Mouse (Mus musculus): Measurements from ENCODE around the gene Gse1. TPM values are rescaled to one million over a fixed set of nuclear protein-coding genes. Genes with fewer than 3 reads are reported as not detected.

Gse1 gene
- total and polyA plus RNA-seq, 2 experiments from 2014 or later, result 15.9 to 48.2 TPM

DNA sequence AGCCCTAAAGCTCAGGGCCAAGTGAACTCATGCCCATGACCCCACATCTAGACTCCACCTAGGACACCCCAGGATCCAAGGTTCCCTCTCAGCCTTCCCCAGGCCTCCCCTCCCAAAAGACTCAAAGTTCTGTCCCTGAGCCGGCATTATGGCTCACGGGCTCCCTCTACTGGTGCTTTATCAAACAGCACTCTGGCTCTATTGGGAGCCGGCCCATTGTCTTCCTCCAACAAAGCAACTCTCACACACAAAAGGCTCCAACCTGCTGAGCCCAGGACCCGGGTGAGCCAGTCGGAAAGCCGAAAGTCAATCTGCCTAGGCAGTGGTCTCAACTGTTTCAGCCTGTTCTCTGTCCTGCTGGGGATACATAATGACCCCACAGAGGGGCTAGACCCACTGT lies 389.9 kb downstream of the Gse1 start:
- Histone ChIP-seq H3K4me2 (ENCODE audit: low read depth) (no peak overlapping the region), H3K27me3 (ENCODE audit: insufficient read depth, low read length) (no peaks in the 10 kb centered on the region), H3K36me3 (ENCODE audit: insufficient read depth) (no peaks in the 10 kb centered on the region), H3K27ac (ENCODE audit: low read depth, low read length) (no peak overlapping the region), H3K4me1 (ENCODE audit: insufficient read depth) (0 out of 2 replicates have a peak, but pooled peaks cover 4% of the 10 kb centered on the region), H3K9me3 (ENCODE audit: low read length) (no peaks in the 10 kb centered on the region), H3K4me3 (ENCODE audit: low read depth, low read length) (no peak overlapping the region), H3K9ac (no peak overlapping the region)
- TF ChIP-seq CTCF (IDR thresholded peaks at IDR 0.05; ENCODE audit: low read depth), result peak; percentile 93
- ATAC-seq (peak; percentile 70), DNase-seq (peak; percentile 89)
- WGBS, result 0% methylated on average over 6 of the region's 6 CpGs

DNA sequence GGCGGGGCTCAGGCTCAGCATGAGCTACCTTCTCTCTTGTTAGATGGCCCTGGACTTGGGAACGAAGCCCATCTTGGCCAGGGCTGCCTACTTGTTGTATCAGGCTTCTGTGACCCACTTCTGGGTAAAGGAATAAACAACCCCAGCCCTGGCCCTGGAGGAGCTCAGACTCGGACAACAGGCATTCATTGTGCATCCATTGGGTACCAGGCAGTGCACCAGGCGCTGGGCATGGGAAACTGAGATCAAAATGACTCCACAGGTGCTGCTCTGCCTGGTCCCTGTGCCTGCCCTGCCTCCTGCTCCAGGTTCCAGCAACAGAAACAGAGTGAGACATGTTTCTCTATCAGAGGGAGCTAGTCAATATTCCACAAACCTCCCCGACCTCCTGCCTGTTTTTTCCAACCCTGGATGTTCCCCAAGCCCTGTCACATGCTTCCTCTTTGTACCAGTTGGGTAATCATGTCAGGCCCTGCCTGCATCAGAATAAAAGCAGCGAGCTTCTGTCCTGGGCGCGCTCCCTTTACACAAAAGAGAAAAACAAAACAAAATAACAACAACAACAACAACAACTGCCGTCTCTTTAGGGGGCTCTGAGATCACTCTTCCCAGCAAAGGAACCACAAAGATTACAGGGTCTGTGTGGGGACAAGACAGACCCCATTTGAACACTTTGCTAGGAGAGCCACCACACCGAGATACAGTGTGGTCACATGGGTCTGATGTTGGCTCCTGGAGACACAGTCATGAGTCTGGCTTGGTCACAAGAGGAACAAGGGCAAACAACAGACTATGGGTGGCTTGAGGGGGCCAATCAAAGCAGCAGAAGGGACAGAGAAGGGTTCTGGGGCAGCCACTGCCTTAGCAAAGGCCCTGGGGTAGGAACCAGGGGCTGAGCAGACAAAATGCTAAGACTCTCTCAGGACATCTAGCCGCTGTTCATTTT lies 391.3 kb downstream of the Gse1 start:
- H3K4me3 ChIP-seq (ENCODE audit: low read depth, low read length), result no peak overlapping the region
- DNase-seq (no peak), ATAC-seq (no peak)
- no peak overlapping the region for H3K9ac ChIP-seq
- H3K36me3 ChIP-seq (ENCODE audit: insufficient read depth), result no peaks in the 10 kb centered on the region
- 62% methylated on average over 11 of the region's 11 CpGs for WGBS
- H3K27me3 ChIP-seq (ENCODE audit: insufficient read depth, low read length), result no peaks in the 10 kb centered on the region
- 0 out of 2 replicates have a peak, but pooled peaks cover 4% of the 10 kb centered on the region for H3K4me1 ChIP-seq (ENCODE audit: insufficient read depth)
- TF ChIP-seq CTCF (IDR thresholded peaks at IDR 0.05; ENCODE audit: low read depth), result no peak
- H3K4me2 ChIP-seq (ENCODE audit: low read depth), result no peak overlapping the region
- no peaks in the 10 kb centered on the region for H3K9me3 ChIP-seq (ENCODE audit: low read length)
- H3K27ac ChIP-seq (ENCODE audit: low read depth, low read length), result no peak overlapping the region

DNA sequence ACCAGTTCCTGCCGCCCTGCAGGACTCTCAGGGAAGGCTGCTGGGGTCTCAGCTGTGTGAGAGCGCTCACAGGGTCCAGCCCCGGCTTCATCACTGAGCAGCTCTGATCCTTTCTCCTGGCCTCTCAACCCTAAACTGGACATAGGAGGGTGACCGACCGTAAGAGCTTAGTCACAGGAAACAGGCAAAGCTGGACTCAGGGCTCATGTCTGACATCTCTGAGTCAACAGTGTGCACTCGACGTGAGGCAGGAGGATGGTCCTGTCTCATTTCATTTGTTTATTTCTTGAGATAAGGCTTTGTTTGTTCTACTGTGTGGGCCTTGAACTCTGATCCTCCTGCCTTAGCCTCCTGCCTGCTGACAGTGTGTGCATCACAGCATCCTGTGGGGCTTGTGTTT lies 392.2 kb downstream of the Gse1 start:
- no peak for ATAC-seq
- DNase-seq, result no peak
- Histone ChIP-seq H3K4me1 (ENCODE audit: insufficient read depth) (0 out of 2 replicates have a peak, but pooled peaks cover 4% of the 10 kb centered on the region), H3K27ac (ENCODE audit: low read depth, low read length) (no peak overlapping the region), H3K27me3 (ENCODE audit: insufficient read depth, low read length) (no peaks in the 10 kb centered on the region), H3K9me3 (ENCODE audit: low read length) (no peaks in the 10 kb centered on the region), H3K4me3 (ENCODE audit: low read depth, low read length) (no peak overlapping the region), H3K9ac (no peak overlapping the region), H3K4me2 (ENCODE audit: low read depth) (no peak overlapping the region), H3K36me3 (ENCODE audit: insufficient read depth) (no peaks in the 10 kb centered on the region)
- 57% methylated on average over 7 of the region's 7 CpGs for WGBS
- TF ChIP-seq CTCF (IDR thresholded peaks at IDR 0.05; ENCODE audit: low read depth), result no peak

DNA sequence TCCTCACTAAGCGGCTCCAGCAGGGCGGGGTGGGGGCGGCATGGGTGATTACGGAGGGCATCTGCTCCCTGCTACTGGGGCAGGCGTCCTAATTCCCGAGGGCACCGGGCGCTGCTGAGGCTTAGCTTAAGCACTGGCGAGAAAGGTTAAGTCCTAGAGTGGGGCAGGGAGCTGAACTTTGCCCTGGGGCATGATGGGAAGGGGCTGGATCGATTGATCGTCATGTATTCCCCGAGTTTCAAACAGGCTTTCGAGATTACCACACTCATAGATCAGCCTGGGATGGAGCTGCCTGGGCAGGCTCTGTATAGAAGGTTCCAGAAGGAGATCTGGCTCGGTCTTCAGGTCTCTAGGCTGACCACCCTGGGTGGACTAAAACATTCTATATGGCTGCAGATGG lies 393.9 kb downstream of the Gse1 start:
- ATAC-seq, result no peak
- Histone ChIP-seq H3K27ac (ENCODE audit: low read depth, low read length) (no peak overlapping the region; the same call in 1 of the 2 replicates), H3K27me3 (ENCODE audit: insufficient read depth, low read length) (no peaks in the 10 kb centered on the region), H3K9me3 (ENCODE audit: low read length) (no peaks in the 10 kb centered on the region), H3K4me2 (ENCODE audit: low read depth) (no peak overlapping the region), H3K4me1 (ENCODE audit: insufficient read depth) (0 out of 2 replicates have a peak, but pooled peaks cover 4% of the 10 kb centered on the region), H3K4me3 (ENCODE audit: low read depth, low read length) (no peak overlapping the region), H3K9ac (no peak overlapping the region), H3K36me3 (ENCODE audit: insufficient read depth) (no peaks in the 10 kb centered on the region)
- 72% methylated on average over 14 of the region's 14 CpGs for WGBS
- DNase-seq, result no peak
- TF ChIP-seq CTCF (IDR thresholded peaks at IDR 0.05; ENCODE audit: low read depth), result no peak

DNA sequence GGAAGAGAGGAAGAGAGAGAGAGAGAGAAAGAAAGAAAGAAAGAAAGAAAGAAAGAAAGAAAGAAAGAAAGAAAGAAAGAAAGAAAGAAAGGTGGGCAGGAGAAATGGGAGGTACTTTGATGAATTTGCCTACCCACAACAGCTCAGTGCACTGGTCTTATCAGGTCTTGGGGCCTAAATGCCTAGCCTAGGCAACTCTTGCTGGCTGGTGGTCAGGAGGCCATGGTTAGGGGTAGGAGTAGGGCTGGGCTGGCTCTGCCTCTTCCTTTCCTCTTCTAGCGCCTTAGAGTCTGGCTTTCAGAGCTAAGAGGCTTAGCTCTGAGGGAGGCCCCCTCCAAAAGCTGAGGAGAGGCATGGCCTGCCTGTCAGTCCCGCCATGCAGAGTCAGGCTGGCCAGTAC lies 395.4 kb downstream of the Gse1 start:
- ATAC-seq, result no peak
- WGBS, result 33% methylated on average over 2 of the region's 2 CpGs
- TF ChIP-seq CTCF (IDR thresholded peaks at IDR 0.05; ENCODE audit: low read depth), result no peak
- no peak for DNase-seq
- Histone ChIP-seq H3K36me3 (ENCODE audit: insufficient read depth) (no peaks in the 10 kb centered on the region), H3K4me3 (ENCODE audit: low read depth, low read length) (no peak overlapping the region), H3K27ac (ENCODE audit: low read depth, low read length) (no peak overlapping the region), H3K9me3 (ENCODE audit: low read length) (no peaks in the 10 kb centered on the region), H3K27me3 (ENCODE audit: insufficient read depth, low read length) (no peaks in the 10 kb centered on the region), H3K9ac (no peak overlapping the region), H3K4me1 (ENCODE audit: insufficient read depth) (no peaks in the 10 kb centered on the region), H3K4me2 (ENCODE audit: low read depth) (no peak overlapping the region)

DNA sequence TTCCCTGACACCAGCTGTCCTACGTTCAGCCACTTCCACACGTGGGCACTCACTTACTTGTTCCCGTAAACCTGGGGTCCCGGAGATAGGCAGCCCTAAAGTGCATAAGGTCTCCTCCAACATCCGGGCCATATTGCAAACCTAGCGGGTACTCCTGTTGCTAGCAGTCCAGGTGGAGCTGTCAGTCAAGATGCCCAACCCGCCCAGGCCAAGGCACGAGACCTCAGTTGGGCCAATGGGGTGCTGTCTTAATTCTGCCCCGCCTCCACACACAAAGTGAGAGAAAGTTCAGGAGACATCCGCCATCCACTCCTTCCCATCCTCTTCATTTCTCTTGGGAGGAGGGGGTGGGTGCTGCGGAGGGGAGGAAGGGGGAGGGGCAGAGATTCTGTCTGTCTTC lies 398.2 kb downstream of the Gse1 start:
- H3K4me3 ChIP-seq (ENCODE audit: low read depth, low read length), result no peak overlapping the region
- WGBS, result 69% methylated on average over 11 of the region's 11 CpGs
- TF ChIP-seq CTCF (IDR thresholded peaks at IDR 0.05; ENCODE audit: low read depth), result no peak
- no peaks in the 10 kb centered on the region for H3K4me1 ChIP-seq (ENCODE audit: insufficient read depth)
- H3K4me2 ChIP-seq (ENCODE audit: low read depth), result no peak overlapping the region
- DNase-seq (no peak), ATAC-seq (no peak)
- no peaks in the 10 kb centered on the region for H3K27me3 ChIP-seq (ENCODE audit: insufficient read depth, low read length)
- H3K36me3 ChIP-seq (ENCODE audit: insufficient read depth), result no peaks in the 10 kb centered on the region
- H3K9ac ChIP-seq, result no peak overlapping the region
- H3K9me3 ChIP-seq (ENCODE audit: low read length), result no peaks in the 10 kb centered on the region
- no peak overlapping the region for H3K27ac ChIP-seq (ENCODE audit: low read depth, low read length)

DNA sequence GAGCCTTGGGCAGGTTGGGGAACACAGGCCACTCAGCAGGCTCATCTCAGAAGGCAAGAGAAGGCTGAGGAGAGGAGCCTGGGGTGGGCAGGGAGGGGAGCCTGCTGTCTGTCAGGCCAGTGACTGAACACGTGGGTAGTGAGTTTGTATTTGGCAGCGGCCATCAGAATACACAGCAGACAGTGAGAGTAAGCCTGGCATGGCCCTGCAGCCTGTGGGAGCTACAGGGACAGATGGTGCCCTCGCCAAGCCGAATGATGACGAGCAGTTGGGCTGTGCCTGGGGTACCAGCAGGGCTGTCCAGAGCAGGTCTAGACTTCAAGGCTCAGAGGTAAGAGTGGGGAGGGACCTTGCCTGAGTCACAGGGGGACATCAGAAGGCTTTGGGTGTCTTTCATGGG lies 399.0 kb downstream of the Gse1 start:
- Histone ChIP-seq H3K36me3 (ENCODE audit: insufficient read depth) (no peaks in the 10 kb centered on the region), H3K4me3 (ENCODE audit: low read depth, low read length) (no peak overlapping the region), H3K9me3 (ENCODE audit: low read length) (no peaks in the 10 kb centered on the region), H3K4me2 (ENCODE audit: low read depth) (no peak overlapping the region), H3K9ac (no peak overlapping the region), H3K4me1 (ENCODE audit: insufficient read depth) (no peaks in the 10 kb centered on the region), H3K27me3 (ENCODE audit: insufficient read depth, low read length) (no peaks in the 10 kb centered on the region), H3K27ac (ENCODE audit: low read depth, low read length) (no peak overlapping the region)
- ATAC-seq, result peak; percentile 71
- WGBS, result 74% methylated on average over 5 of the region's 5 CpGs
- DNase-seq, result no peak
- TF ChIP-seq CTCF (IDR thresholded peaks at IDR 0.05; ENCODE audit: low read depth), result no peak
